27 mouse cellular contexts compared by ENCODE assay signal in the genomic region with DNA sequence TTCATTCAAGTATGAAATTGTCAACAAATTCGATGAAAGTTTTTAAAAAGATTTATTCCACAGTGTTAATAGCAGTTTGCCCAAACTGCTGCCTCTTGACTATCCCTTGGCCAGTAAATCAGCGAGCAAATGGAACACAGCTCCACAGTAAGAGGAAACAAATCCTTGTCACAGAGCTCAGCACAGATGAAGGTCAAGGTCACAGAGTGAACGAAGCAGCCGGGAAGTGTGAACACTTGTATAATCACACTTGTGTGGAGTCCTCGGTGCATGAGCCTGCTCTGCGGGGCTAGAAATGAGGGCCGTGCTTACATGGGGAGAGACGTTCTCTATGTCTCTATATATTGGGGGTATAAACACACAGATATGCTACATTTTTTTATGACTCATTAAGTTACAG.
DNase-seq lines count a peak whose midpoint lies in the region; ATAC-seq lines count a peak whose summit lies in the region.
"Had no signal": no experiment of that assay in that cellular context is flagged by ENCODE, and none has a peak within 500 bp of the region (broad histone marks: within the 10 kb centered on the region; RNA-seq: fewer than 3 reads in every experiment).

No protein-coding gene starts in this region.

- WGBS in heart, embryonic 16.5 days = 45% methylated on average over 8 of the region's 8 CpGs

- no peak overlapping the region for H3K27ac ChIP-seq in heart, embryonic 16.5 days (ENCODE audit: low read length)
- H3K27ac ChIP-seq: forebrain, embryonic 10.5 days; forebrain, embryonic 13.5 days; heart, embryonic 13.5 days; hindbrain, embryonic 14.5 days; hindbrain, postnatal 0 days had no signal

- H3K9ac ChIP-seq in heart, embryonic 16.5 days (ENCODE audit: low read length) = no peak overlapping the region
- H3K9ac ChIP-seq: forebrain, embryonic 13.5 days; heart, embryonic 13.5 days; hindbrain, embryonic 14.5 days had no signal

- H3K27me3 ChIP-seq in heart, embryonic 16.5 days (ENCODE audit: control insufficient read depth, insufficient read depth, low read length) = no peaks in the 10 kb centered on the region
- H3K27me3 ChIP-seq: forebrain, embryonic 13.5 days; heart, embryonic 13.5 days; Patski had no signal

- intact Hi-C loops in heart, postnatal 36 days (cut with DNase I) = no loop called here

- no peak for DNase-seq in heart, postnatal 36 days
- peak; percentile 4 for DNase-seq in ES-CJ7 (ENCODE audit: low read depth, low spot score)
- peak; percentile 66 for DNase-seq in adrenal gland, adult 2 months
- peak; percentile 62 for DNase-seq in adrenal gland, postnatal 14 days
- DNase-seq in embryo, embryonic 9.5 days (ENCODE audit: extremely low spot score) = no peak
- DNase-seq in lung, postnatal 10 days = no peak
- no peak for DNase-seq in left cerebral cortex, adult 9 months (ENCODE audit: low spot score in 2 of 2)
- DNase-seq: cerebellum, adult 11-12 months; cerebellum, adult 8-10 months; cerebellum, postnatal 10 days; cerebellum, postnatal 36 days; embryo, embryonic 11 days; gastrocnemius, postnatal 25 days; heart, adult 18-20 months; heart, postnatal 10 days; heart, postnatal 4 days; kidney, adult 18-20 months had no signal

- H3K4me1 ChIP-seq in heart, embryonic 16.5 days (ENCODE audit: control insufficient read depth, insufficient read depth, low read length) = no peaks in the 10 kb centered on the region
- H3K4me1 ChIP-seq: forebrain, embryonic 13.5 days had no signal

- H3K4me3 ChIP-seq in heart, embryonic 16.5 days (ENCODE audit: low read length) = no peak overlapping the region
- H3K4me3 ChIP-seq: forebrain, embryonic 10.5 days; forebrain, embryonic 13.5 days; heart, embryonic 13.5 days had no signal

- H3K36me3 ChIP-seq in heart, embryonic 16.5 days (ENCODE audit: control insufficient read depth, insufficient read depth) = no peaks in the 10 kb centered on the region
- H3K36me3 ChIP-seq: forebrain, embryonic 10.5 days; G1E; heart, embryonic 13.5 days had no signal

- ATAC-seq in heart, embryonic 16.5 days (replicated peaks; ENCODE audit: extremely low read depth, insufficient read depth, low FRiP score) = peak; percentile 72; the same call in 1 of the 2 replicates
- ATAC-seq: forebrain, embryonic 13.5 days; hindbrain, postnatal 0 days; inflammation-experienced regulatory T-cells, adult 6 months; intestine, embryonic 16.5 days; Patski had no signal

- H3K4me2 ChIP-seq in heart, embryonic 16.5 days (ENCODE audit: low read depth, low read length) = no peak overlapping the region
- H3K4me2 ChIP-seq: forebrain, embryonic 13.5 days; heart, embryonic 13.5 days; hindbrain, embryonic 14.5 days had no signal

- no peaks in the 10 kb centered on the region for H3K9me3 ChIP-seq in heart, embryonic 16.5 days (replicated peaks; ENCODE audit: control insufficient read depth, low read length)
- H3K9me3 ChIP-seq: forebrain, embryonic 10.5 days; forebrain, embryonic 13.5 days; heart, embryonic 13.5 days had no signal

Comparison
In these comparisons a context has a peak if more than half of its experiments do, and no peak if none do; other contexts are left out.
1. DNase-seq: peak in ES-CJ7 (single experiment), adrenal gland, adult 2 months (single experiment) and adrenal gland, postnatal 14 days (single experiment); none in heart, postnatal 36 days (0 of 2), embryo, embryonic 9.5 days (single experiment), lung, postnatal 10 days (single experiment) and left cerebral cortex, adult 9 months (0 of 2).